Mouse (Mus musculus) cortical plate, adult 2 months (tissue): ENCODE measurements around the gene Astn2.

Source experiments
- CTCF ChIP-seq: fragments of 200-500 bp; IDR thresholded peaks from 2 replicates; pipeline ENCODE4 v1.5.1; 2011; ENCODE audit warnings: mild to moderate bottlenecking, control low read depth, low read length; ENCODE audit not compliant: insufficient read depth; ENCODE audit errors: extremely low read depth
- POLR2A ChIP-seq: fragments of 200-500 bp; IDR thresholded peaks from 2 replicates; pipeline ENCODE4 v1.6.1; 2011; ENCODE audit warnings: mild to moderate bottlenecking, low read length, control low read depth; ENCODE audit not compliant: insufficient read depth; ENCODE audit errors: extremely low read depth

DNA sequence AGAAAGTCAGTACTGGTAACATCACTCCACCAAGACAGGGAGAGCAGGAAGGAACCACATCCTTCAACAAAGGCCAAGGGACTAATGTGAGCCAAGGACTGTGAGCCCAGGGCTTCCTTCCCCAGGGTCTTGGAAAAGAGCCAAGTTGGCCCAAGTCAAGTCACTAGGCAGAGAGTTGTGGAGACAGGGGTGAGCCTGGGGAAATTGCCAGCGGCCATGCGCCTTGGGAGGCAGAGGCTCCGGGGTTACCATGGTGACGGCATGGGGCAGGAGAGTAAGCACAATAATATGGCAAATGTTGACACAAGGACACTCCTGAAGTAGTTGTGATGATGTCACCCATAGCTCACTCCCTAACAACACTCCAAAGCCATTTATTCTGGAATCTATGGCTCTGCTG lies 21.4 kb upstream of the Astn2 start:
- TF ChIP-seq POLR2A, result no peak
- TF ChIP-seq CTCF, result no peak
